Mouse (Mus musculus) limb, embryonic 10.5 days (tissue): ENCODE data around the gene Defb42. TPM values are rescaled to one million over a fixed set of nuclear protein-coding genes. Genes with fewer than 3 reads are reported as not detected.

Experiments used
- DNase-seq: peaks from one replicate; pipeline ENCODE4 v3.0.0-alpha.2; 2017; ENCODE audit warnings: low spot score
- H3K27ac ChIP-seq: fragments of 300-500 bp; sonication (generic); 2 replicates; pipeline ENCODE4 v1.5.1; 2016; ENCODE audit warnings: mild to moderate bottlenecking
- H3K27me3 ChIP-seq: fragments of 300-500 bp; sonication (generic); 2 replicates; pipeline ENCODE4 v1.6.1; 2016; ENCODE audit warnings: low read depth, mild to moderate bottlenecking; ENCODE audit not compliant: poor library complexity, severe bottlenecking
- H3K36me3 ChIP-seq: fragments of 300-500 bp; sonication (generic); 2 replicates; pipeline ENCODE4 v1.6.1; 2016; ENCODE audit warnings: mild to moderate bottlenecking, moderate library complexity
- H3K4me1 ChIP-seq: fragments of 300-500 bp; sonication (generic); 2 replicates; pipeline ENCODE4 v1.6.1; 2016
- H3K4me3 ChIP-seq: fragments of 300-500 bp; sonication (generic); 2 replicates; pipeline ENCODE4 v1.5.1; 2016; ENCODE audit warnings: mild to moderate bottlenecking, moderate library complexity
- H3K9me3 ChIP-seq: fragments of 300-500 bp; sonication (generic); replicated peaks from 2 replicates; pipeline ENCODE4 v1.6.1; 2016; ENCODE audit warnings: mild to moderate bottlenecking
- WGBS: fragments of 180-500 bp; shearing (Covaris S2); methylation state at CpG from one replicate; pipeline ENCODE4 v1.1.7; 2016; 5-methylcytosine and 5-hydroxymethylcytosine counted together
- polyA plus RNA-seq: library from polyadenylated mRNA; unstranded; fragments of >200 nt; fragmentation: Nextera tagmentation; extraction: Ambion mirVana; gene quantifications from 2 replicates; pipeline ENCODE4 v1.2.1, GENCODE M21; 2016

Defb42 gene
- polyA plus RNA-seq, 1 experiment from 2014 or later: not detected

- 40% methylated on average over 16 of the region's 16 CpGs for WGBS
- H3K27ac ChIP-seq: no peak overlapping the region
- H3K9me3 ChIP-seq: no peaks in the 10 kb centered on the region
- no peaks in the 10 kb centered on the region for H3K36me3 ChIP-seq
- H3K4me1 ChIP-seq: no peaks in the 10 kb centered on the region
- H3K4me3 ChIP-seq: no peak overlapping the region
- H3K27me3 ChIP-seq: 0 out of 2 replicates have a peak, but pooled peaks cover 8% of the 10 kb centered on the region
- DNase-seq: peak; percentile 79
Observed at GRCm38 (mm10) chr14:63066630-63067310, 20.0 kb downstream of the Defb42 start.

- no peak for DNase-seq
- 67% methylated on average over 15 of the region's 15 CpGs for WGBS
Observed at GRCm38 (mm10) chr14:63067708-63068107, 20.9 kb downstream of the Defb42 start.

More at GRCm38 (mm10) chr14:63067708-63068107, 20.9 kb downstream of the Defb42 start:
- Histone ChIP-seq H3K27me3 (0 out of 2 replicates have a peak, but pooled peaks cover 13% of the 10 kb centered on the region), H3K36me3 (no peaks in the 10 kb centered on the region), H3K9me3 (no peaks in the 10 kb centered on the region), H3K27ac (0 out of 2 replicates have a peak overlapping the region, but pooled peaks have one; percentile 2), H3K4me1 (no peaks in the 10 kb centered on the region), H3K4me3 (no peak overlapping the region)

Other genes starting within 250 kb of the Defb42 start
- 11.9 and 12.7 TPM in 2 replicates for gene Wdfy2, start 209.3 kb upstream of the Defb42 start, polyA plus RNA-seq
- gene Defb48, start 62.5 kb upstream of the Defb42 start, polyA plus RNA-seq: not detected in 2 replicates
- not detected in 2 replicates for gene Defb47, start 48.9 kb upstream of the Defb42 start, polyA plus RNA-seq
- not detected in 2 replicates for gene Defb43, start 35.2 kb upstream of the Defb42 start, polyA plus RNA-seq
- not detected in 2 replicates for gene Defb30, start 3.0 kb downstream of the Defb42 start, polyA plus RNA-seq